Mouse (Mus musculus) forebrain, embryonic 10.5 days (tissue): ENCODE measurements around the gene Tsacc. TPM values are rescaled to one million over a fixed set of nuclear protein-coding genes. Genes with fewer than 3 reads are reported as not detected.
"Not testable (repeated sequence)": the region's sequence is repeated elsewhere in the genome, so short reads cannot be mapped to it uniquely, and the experiment has no call there.

ENCODE experiments used
- DNase-seq: peaks from one replicate; pipeline ENCODE4 v3.0.0-alpha.2; 2017; ENCODE audit warnings: low spot score; ENCODE audit errors: extremely low spot score
- H3K27ac ChIP-seq: fragments of 300-500 bp; sonication (generic); 2 replicates; pipeline ENCODE4 v1.5.1; 2016; ENCODE audit warnings: mild to moderate bottlenecking
- H3K27me3 ChIP-seq: fragments of 300-500 bp; sonication (generic); 2 replicates; pipeline ENCODE4 v1.6.1; 2016; ENCODE audit warnings: mild to moderate bottlenecking; ENCODE audit not compliant: poor library complexity, severe bottlenecking
- H3K36me3 ChIP-seq: fragments of 300-500 bp; sonication (generic); replicated peaks from 2 replicates; pipeline ENCODE4 v1.6.1; 2016; ENCODE audit warnings: mild to moderate bottlenecking, moderate library complexity
- H3K4me1 ChIP-seq: fragments of 300-500 bp; sonication (generic); 2 replicates; pipeline ENCODE4 v1.6.1; 2016
- H3K4me3 ChIP-seq: fragments of 300-500 bp; sonication (generic); 2 replicates; pipeline ENCODE4 v1.5.1; 2016; ENCODE audit warnings: mild to moderate bottlenecking, moderate library complexity
- H3K9me3 ChIP-seq: fragments of 300-500 bp; sonication (generic); 2 replicates; pipeline ENCODE4 v1.6.1; 2016; ENCODE audit warnings: mild to moderate bottlenecking, moderate library complexity
- WGBS: fragments of 180-500 bp; shearing (Covaris S2); methylation state at CpG from one replicate; pipeline ENCODE4 v1.1.7; 2016; 5-methylcytosine and 5-hydroxymethylcytosine counted together
- polyA plus RNA-seq: library from polyadenylated mRNA; unstranded; fragments of >200 nt; fragmentation: Nextera tagmentation; extraction: Ambion mirVana; gene quantifications from 2 replicates; pipeline ENCODE4 v1.2.1, GENCODE M21; 2016

Gene Tsacc
- polyA plus RNA-seq, 1 experiment from 2014 or later, result 14.3 TPM

DNA sequence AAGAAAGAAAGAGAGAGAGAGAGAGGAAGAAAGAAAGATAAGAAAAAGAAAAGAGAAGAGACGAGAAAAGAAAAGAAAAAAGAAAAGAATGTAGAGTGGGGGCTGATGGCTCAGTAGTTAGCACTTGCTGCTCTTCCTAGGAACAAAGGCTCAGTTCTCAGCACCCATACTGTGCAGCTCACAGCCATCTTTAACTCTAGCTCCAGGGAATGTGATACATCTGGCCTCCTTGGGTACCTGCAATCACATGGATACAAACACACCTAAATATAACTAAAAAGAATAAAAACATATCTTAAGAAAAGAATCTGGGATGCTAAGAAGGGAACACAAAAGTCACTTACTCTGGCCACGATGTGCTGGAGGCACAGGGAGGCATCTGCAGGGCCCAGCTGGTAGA lies 20.7 kb downstream of the Tsacc start:
- H3K27ac ChIP-seq, result no peak overlapping the region
- H3K4me3 ChIP-seq, result no peak overlapping the region
- DNase-seq, result no peak
- H3K4me1 ChIP-seq, result peaks cover 2% of the 10 kb centered on the region; the same call in 1 of the 2 replicates
- 94% methylated on average over 2 of the region's 2 CpGs for WGBS
- no peaks in the 10 kb centered on the region for H3K9me3 ChIP-seq
- no peaks in the 10 kb centered on the region for H3K27me3 ChIP-seq
- H3K36me3 ChIP-seq, result no peaks in the 10 kb centered on the region

DNA sequence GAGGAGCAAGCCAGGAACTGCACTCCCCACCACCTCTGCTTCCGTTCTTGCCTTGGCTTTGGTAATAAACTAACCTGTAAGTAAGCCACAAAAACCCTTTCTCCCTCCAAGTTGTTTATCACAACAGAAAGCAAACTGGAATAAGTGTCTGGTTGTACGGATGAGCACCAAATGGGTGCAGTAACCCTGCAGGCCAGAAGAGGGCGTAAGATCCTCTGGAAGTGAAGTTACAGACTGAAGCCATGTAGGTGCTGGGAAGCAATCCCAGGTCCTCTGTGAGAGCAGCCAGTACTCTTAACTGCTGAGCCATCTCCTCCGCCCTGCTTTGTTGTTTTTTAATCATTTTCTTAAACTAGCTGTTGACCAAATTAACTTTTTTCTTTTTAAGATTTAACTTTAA lies 22.8 kb downstream of the Tsacc start:
- Histone ChIP-seq H3K4me3 (no peak overlapping the region), H3K36me3 (no peaks in the 10 kb centered on the region), H3K9me3 (no peaks in the 10 kb centered on the region), H3K4me1 (no peaks in the 10 kb centered on the region), H3K27me3 (no peaks in the 10 kb centered on the region), H3K27ac (no peak overlapping the region)
- DNase-seq, result no peak
- 92% methylated on average over 4 of the region's 4 CpGs for WGBS

DNA sequence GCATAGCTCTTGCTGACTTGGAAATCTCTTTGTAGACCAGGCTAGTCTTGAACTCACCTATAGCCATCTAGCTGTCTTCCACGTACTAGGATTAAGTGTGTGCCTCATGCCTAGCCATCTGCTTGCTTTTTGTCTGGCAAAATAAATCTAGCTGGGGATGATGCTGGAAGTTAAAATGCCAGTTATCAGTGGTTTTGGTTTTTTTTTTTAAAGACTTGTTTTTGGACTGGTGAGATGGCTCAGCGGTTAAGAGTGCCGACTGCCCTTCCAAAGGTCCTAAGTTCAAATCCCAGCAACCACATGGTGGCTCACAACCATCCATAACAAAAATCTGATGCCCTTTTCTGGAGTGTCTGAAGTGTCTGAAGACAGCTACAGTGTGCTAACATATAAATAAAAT lies 24.9 kb downstream of the Tsacc start:
- no peaks in the 10 kb centered on the region for H3K36me3 ChIP-seq
- 95% methylated on average over 3 of the region's 3 CpGs for WGBS
- DNase-seq, result no peak
- no peaks in the 10 kb centered on the region for H3K9me3 ChIP-seq
- H3K4me3 ChIP-seq, result no peak overlapping the region
- no peaks in the 10 kb centered on the region for H3K4me1 ChIP-seq
- no peaks in the 10 kb centered on the region for H3K27me3 ChIP-seq
- H3K27ac ChIP-seq, result no peak overlapping the region

DNA sequence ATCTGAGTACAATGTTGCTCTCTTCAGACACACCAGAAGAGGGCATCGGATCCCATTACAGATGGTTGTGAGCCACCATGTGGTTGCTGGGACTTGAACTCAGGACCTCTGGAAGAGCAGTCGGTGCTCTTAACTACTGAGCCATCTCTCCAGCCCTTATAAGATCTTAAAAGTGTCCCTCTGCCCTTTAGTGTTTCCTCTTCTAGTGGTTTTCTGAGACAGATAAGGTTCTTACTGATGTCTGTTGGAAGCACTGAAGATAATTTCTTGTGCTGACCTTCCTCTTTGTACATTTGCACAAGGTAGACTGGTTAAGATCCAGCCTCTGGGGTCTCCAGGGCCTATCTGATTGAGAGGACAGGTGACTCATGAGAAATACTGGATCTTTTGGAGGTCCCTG lies 25.5 kb downstream of the Tsacc start:
- H3K4me1 ChIP-seq, H3K27ac ChIP-seq, H3K27me3 ChIP-seq, H3K9me3 ChIP-seq, H3K36me3 ChIP-seq, H3K4me3 ChIP-seq, DNase-seq: not testable (repeated sequence)
- WGBS, result 90% methylated on average over 2 of the region's 2 CpGs

DNA sequence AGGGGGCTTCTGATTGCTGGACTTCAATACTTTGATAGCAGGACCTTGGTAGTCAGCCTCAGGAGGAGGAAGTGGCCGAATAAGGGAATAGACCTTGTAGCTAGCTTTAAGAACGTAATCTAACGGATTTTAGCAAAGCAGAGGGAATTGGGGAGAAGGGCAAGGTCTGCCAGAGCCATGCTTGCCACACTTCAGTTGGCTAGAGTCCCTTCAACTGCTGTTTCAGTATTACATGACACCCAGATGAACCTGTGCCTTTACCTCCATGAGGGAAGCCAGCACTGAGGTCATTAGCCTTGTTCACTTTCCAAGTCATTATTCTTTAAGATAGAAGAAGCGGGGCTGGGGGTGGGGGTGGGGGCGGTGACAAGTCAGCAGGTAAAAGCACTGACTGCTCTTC lies 27.8 kb downstream of the Tsacc start:
- H3K27me3 ChIP-seq, result no peaks in the 10 kb centered on the region
- no peaks in the 10 kb centered on the region; the same call in 1 of the 2 replicates for H3K9me3 ChIP-seq
- 88% methylated on average over 5 of the region's 5 CpGs for WGBS
- no peak for DNase-seq
- no peak overlapping the region for H3K4me3 ChIP-seq
- H3K27ac ChIP-seq, result no peak overlapping the region
- H3K4me1 ChIP-seq, result no peaks in the 10 kb centered on the region
- no peaks in the 10 kb centered on the region for H3K36me3 ChIP-seq

DNA sequence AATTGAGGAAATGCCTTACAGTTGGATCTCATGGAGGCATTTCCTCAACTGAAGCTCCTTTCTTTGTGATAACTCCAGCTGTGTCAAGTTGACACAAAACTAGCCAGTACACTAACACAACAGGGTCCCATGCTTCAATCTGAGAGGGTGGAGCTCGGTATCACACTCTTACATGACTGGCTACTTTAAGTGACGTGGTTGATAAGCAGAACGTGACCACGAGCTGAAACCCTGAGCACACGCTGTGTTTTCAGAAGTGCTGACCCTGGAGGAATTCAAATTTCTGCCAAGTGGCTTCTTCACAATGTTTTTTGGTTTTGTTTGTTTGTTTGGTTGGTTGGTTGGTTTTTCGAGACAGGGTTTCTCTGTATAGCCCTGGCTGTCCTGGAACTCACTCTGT lies 28.8 kb downstream of the Tsacc start:
- 84% methylated on average over 6 of the region's 6 CpGs for WGBS

DNA sequence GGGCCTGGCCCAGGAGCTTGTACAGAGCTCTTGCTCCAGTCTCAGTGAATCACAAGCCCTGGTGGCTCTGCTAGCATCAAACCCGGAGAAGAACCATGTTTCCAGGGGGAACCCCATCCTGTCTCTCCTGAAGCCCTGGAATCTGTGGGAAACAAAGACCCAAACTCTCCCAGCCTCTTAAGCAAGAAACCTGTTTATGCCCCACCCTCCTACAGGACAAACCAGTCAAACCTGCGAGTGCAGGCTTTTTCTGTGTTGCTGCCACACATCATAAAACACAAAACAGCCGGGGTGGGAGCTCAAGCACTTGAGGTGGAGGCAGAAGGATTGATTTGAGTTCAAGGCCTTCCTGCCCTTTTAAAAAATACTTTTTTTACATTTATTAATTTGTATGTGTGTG lies 34.5 kb downstream of the Tsacc start:
- WGBS, result 81% methylated on average over 3 of the region's 3 CpGs
- DNase-seq, result no peak
- Histone ChIP-seq H3K36me3 (no peaks in the 10 kb centered on the region), H3K27me3 (0 out of 2 replicates have a peak, but pooled peaks cover 5% of the 10 kb centered on the region), H3K4me3 (no peak overlapping the region), H3K4me1 (no peaks in the 10 kb centered on the region), H3K27ac (no peak overlapping the region), H3K9me3 (no peaks in the 10 kb centered on the region; the same call in 1 of the 2 replicates)

More for the DNA sequence above, 28.8 kb downstream of the Tsacc start:
- not testable (repeated sequence) for H3K27me3 ChIP-seq, H3K9me3 ChIP-seq, DNase-seq, H3K27ac ChIP-seq, H3K4me1 ChIP-seq, H3K4me3 ChIP-seq, H3K36me3 ChIP-seq

DNA sequence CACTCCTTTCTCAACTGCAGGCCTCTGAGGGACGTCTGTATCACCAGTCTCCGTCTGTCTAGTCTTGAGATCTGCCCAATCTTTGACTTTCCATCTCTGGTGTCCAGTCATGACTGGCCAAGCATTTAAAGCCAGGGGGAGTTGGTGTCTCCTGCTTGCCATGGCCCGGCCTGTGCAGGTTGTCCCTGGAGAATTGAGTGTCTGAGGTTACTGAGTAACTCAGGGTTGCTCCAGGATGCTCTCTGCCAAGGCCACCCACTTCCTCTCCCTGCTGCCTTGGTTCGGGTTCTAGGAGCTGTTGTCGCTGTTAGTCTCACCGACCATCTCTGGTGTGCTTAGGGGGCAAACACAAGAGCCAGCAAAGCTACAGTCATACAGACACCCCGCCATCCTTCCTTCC lies 40.4 kb downstream of the Tsacc start:
- Histone ChIP-seq H3K27me3 (peaks cover 64% of the 10 kb centered on the region), H3K4me3 (no peak overlapping the region), H3K9me3 (no peaks in the 10 kb centered on the region), H3K4me1 (peaks cover 17% of the 10 kb centered on the region), H3K27ac (no peak overlapping the region), H3K36me3 (no peaks in the 10 kb centered on the region)
- WGBS, result 91% methylated on average over 7 of the region's 7 CpGs
- DNase-seq, result no peak

DNA sequence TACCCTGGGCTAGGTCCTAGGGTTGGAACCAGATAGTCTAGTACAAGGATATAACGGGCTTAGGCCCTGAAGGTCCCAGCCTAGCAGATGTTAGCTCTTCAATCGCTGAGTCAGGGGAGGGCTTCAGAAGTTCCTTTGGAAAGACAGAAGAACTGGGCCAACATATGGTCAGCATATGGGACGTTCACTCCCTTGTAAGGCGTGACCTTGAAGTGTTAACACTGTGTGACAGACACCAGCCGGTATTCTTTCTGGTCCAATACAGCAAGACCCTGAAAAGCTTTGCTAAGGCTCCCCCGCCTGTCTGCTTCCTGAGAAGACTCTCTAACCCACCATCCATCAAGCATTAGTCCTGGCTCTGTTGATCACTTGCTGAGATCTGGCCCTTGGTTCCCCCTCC lies 40.8 kb downstream of the Tsacc start:
- no peaks in the 10 kb centered on the region for H3K9me3 ChIP-seq
- WGBS, result 84% methylated on average over 6 of the region's 6 CpGs
- H3K4me3 ChIP-seq, result no peak overlapping the region
- DNase-seq, result no peak
- no peak overlapping the region for H3K27ac ChIP-seq
- H3K4me1 ChIP-seq, result peaks cover 17% of the 10 kb centered on the region
- H3K27me3 ChIP-seq, result peaks cover 64% of the 10 kb centered on the region
- no peaks in the 10 kb centered on the region for H3K36me3 ChIP-seq

DNA sequence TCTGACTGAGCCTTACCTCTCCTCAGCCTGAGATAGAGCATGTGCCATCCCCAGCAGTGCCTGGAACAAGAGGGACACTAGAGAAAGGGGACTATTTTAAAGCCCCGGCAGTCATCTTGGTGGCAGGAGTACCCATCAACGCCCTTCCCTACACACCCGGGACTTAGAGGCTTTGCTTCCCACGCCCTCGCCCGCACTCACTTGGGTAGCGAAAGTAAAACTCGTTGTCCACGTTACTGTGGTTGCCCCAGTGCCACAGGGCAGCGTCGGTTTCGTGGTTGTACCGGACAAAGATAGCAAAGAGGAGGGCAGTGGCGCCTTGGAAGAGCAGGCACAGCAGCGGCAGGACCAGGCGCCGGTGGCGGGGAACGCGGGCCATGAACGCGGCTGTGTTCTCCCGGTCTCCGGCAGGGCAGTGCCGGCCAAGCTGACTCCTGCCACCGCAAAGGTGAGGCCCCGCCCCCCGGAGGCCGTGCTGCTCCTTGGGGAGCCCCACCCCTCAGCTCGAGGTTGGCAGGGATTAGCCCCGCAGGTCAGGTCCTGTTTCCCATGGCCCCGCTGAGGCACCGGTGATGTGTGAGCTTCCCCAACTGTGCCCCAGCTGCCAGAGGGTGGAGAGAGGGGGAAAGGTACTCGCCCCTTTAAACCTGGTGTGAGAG lies 42.4 kb downstream of the Tsacc start, which contains the start of gene Rhbg:
Gene Rhbg (minus strand): TSS at position 442 of the 659 bp plus-strand sequence.
- no peaks in the 10 kb centered on the region for H3K36me3 ChIP-seq
- peaks cover 17% of the 10 kb centered on the region for H3K4me1 ChIP-seq
- no peaks in the 10 kb centered on the region for H3K9me3 ChIP-seq
- no peak for DNase-seq
- H3K4me3 ChIP-seq, result peak within 1 kb of the TSS; percentile 54
- 2% methylated on average over 34 of the region's 34 CpGs for WGBS
- peak within 1 kb of the TSS; percentile 74 for H3K27ac ChIP-seq
- H3K27me3 ChIP-seq, result peaks cover 64% of the 10 kb centered on the region

DNA sequence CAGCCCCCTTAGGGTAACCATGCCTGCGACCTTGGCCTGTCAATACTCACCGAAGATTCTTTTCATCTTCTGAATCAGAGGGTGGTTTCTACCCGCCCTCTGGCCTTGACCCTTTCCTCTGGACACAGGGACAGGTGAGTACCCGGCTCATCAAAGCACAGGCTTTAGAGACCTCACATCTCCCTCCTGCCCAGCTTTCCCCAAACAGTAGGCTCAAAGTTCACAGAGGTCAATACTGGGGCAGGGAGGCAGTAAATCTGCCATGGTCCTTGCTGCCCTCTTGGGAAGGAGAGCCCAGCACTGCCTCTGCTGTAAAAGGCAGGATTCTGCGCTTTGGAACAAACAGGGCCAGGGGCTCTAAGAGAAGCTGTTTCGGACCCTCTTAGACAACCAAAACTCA lies 44.1 kb downstream of the Tsacc start:
- peaks cover 74% of the 10 kb centered on the region for H3K27me3 ChIP-seq
- no peak overlapping the region for H3K27ac ChIP-seq
- H3K4me3 ChIP-seq, result no peak overlapping the region
- no peaks in the 10 kb centered on the region for H3K9me3 ChIP-seq
- no peak for DNase-seq
- H3K36me3 ChIP-seq, result no peaks in the 10 kb centered on the region
- H3K4me1 ChIP-seq, result peaks cover 33% of the 10 kb centered on the region
- WGBS, result 82% methylated on average over 6 of the region's 6 CpGs

DNA sequence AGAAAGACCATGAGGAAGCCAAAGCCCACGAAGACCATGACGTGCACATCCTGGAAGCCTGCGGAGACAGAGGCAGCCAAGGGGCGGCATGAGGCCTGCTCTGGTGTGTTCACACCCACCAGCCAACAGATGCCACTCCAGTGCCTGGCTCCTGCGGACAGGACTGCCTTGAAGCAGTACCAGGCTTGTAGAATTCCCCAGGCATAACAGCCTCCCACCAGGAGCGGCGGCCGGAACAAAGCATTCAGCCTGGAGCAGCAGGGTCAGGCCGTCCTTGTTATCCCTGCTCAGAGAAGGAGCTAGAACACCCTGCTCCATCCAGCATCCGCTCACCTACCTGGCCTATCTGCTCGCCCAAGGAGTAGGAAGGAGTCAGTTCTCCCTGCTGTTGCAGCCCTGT lies 48.4 kb downstream of the Tsacc start:
- Histone ChIP-seq H3K27me3 (peaks cover 75% of the 10 kb centered on the region), H3K9me3 (no peaks in the 10 kb centered on the region), H3K27ac (peak overlapping the region; percentile 42), H3K4me3 (no peak overlapping the region), H3K36me3 (no peaks in the 10 kb centered on the region), H3K4me1 (peaks cover 37% of the 10 kb centered on the region)
- no peak for DNase-seq
- WGBS, result 65% methylated on average over 11 of the region's 11 CpGs

DNA sequence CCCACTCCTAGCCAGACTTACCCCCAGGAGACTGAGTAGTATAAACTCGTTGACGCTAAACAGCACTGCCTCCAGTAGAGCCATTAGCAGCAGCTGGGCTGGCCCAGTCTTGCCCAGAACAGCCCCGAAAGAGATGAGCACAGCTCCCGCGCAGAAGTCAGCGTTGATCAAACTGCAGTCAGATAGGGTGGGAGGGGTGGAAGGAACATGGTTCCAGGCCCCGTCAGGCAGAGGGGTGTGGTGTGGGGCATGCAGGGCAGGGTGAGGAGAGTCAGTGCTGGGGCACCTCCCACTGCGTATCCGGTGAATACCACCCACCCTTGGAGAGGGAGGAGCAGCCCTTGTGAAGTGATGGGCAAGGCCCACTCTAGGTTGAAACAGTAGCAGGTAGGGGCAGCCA lies 49.1 kb downstream of the Tsacc start:
- Histone ChIP-seq H3K36me3 (no peaks in the 10 kb centered on the region), H3K27ac (peak overlapping the region; percentile 42), H3K9me3 (no peaks in the 10 kb centered on the region), H3K4me3 (no peak overlapping the region), H3K27me3 (peaks cover 75% of the 10 kb centered on the region), H3K4me1 (peaks cover 45% of the 10 kb centered on the region)
- 76% methylated on average over 9 of the region's 9 CpGs for WGBS
- no peak for DNase-seq

DNA sequence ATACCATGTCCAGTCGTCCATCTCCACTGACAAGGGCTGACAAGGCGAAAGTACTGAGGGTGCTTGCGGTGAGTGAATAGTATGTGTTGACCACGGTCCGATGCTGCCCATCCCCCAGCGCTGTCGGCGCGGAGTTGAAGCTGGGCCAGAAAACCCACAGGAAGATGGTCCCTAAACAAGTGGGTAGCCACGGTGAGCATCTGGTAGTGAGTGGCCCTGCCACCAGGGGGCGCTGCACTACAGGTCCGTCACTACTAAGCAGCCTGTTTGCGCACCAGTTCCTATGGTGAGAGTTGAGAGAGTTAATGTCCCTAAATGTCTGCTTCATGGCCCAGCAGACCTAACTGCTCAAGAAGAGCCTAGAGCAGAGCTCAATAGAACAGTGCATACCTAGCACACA lies 51.0 kb downstream of the Tsacc start:
- 0 out of 2 replicates have a peak overlapping the region, but pooled peaks have one; percentile 12 for H3K27ac ChIP-seq
- WGBS, result 22% methylated on average over 13 of the region's 13 CpGs
- peaks cover 81% of the 10 kb centered on the region for H3K27me3 ChIP-seq

More for the DNA sequence above, 51.0 kb downstream of the Tsacc start:
- Histone ChIP-seq H3K36me3 (no peaks in the 10 kb centered on the region), H3K4me3 (no peak overlapping the region), H3K4me1 (peaks cover 63% of the 10 kb centered on the region), H3K9me3 (no peaks in the 10 kb centered on the region)
- DNase-seq, result peak; percentile 74
